Mouse (Mus musculus): Measurements from ENCODE around the gene BC017158.

Gene BC017158

DNA sequence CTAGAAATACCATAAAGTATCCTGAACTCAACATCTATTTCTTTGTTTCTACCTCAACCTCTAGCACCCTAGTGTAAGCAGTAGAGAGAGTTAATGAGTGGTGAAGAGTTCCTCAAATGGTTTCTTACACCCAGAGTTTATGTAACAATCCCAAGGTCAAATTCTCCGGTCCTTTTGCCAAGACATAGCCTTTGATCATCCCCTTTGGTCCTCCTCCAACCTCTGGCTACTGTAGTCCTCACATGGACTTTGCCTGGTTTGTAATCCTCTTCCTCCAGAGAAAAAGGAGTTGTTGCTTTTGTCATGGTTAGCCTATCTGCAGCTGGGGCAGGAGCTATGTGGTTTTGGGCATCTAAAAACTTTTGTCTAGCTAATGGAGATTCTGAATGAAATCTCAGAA lies 62.5 kb downstream of the BC017158 start:
- no peak for DNase-seq (ENCODE audit: low spot score in 2 of 2)

DNA sequence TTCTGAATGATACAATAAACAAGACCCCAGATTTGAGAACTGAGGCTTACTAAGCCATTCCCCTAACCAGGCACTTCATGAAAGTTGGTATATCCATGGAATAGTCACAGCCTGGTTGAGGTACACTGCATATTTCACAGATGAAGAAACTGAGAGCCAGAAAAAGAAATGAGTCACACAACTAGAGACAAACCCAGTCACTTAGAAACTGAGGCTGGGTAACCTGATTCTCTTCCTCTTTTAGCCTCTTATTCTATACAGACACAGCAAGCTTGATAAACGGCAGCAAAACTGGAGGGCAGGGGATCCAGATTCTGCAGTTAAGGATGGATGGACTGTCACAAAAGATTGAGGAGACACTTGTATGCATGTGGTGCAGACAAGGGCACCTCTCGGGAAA lies 63.2 kb downstream of the BC017158 start:
- no peak for DNase-seq (ENCODE audit: low spot score in 2 of 2)

DNA sequence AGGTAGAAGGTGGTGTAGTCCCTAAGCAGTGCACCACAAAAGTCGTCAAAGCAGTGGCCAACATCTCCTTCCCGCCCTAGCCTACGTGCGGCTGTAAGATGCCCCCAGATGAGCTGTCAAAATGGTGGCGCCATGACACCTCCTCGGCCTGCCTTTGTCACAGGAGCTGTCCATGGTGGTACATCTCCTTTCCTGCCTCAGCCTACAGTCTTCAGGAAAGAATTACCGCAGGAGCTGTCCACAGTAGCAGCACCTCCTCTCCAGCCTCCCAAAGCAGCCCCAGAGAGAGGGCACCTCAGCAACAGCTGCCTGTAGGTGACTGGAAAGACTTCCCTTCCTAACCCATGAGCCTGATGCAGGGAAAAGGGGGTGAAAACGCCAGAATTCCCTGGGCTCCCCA lies 66.2 kb downstream of the BC017158 start:
- no peak for DNase-seq (ENCODE audit: low spot score in 2 of 2)

Measured in right cerebral cortex, adult 2 months (tissue).